In genomic region chr17:58104505-58104904, GRCm38 (mm10) we compare ENCODE assay signal across 16 mouse cellular contexts.
"Had no signal": no experiment of that assay in that cellular context is flagged by ENCODE, and none has a peak within 500 bp of the region (broad histone marks: within the 10 kb centered on the region; RNA-seq: fewer than 3 reads in every experiment).

No protein-coding gene starts in this region.

- DNase-seq: lung, adult 18-20 months; lung, embryonic 14.5 days; lung, postnatal 10 days; lung, postnatal 4 days; retina, postnatal 1 day; right cerebral cortex, adult 18-20 months; thymus, adult 2 months; thymus, postnatal 25 days; thymus, postnatal 4 days had no signal

- H3K36me3 ChIP-seq: liver, embryonic 12.5 days; neural tube, embryonic 13.5 days; neural tube, embryonic 15.5 days; stomach, embryonic 15.5 days had no signal

- H3K27ac ChIP-seq: liver, embryonic 12.5 days; liver, embryonic 14.5 days; neural tube, embryonic 13.5 days; neural tube, embryonic 15.5 days; stomach, embryonic 15.5 days; stomach, postnatal 0 days had no signal

- H3K9ac ChIP-seq: liver, embryonic 12.5 days; liver, embryonic 14.5 days; lung, embryonic 14.5 days; neural tube, embryonic 13.5 days; neural tube, embryonic 15.5 days; stomach, embryonic 15.5 days had no signal

- H3K9me3 ChIP-seq: liver, embryonic 12.5 days; neural tube, embryonic 13.5 days; neural tube, embryonic 15.5 days; stomach, embryonic 15.5 days had no signal

- H3K27me3 ChIP-seq: liver, embryonic 12.5 days; neural tube, embryonic 13.5 days; neural tube, embryonic 15.5 days; stomach, embryonic 15.5 days had no signal

- H3K4me2 ChIP-seq: liver, embryonic 12.5 days; lung, embryonic 14.5 days; neural tube, embryonic 13.5 days; neural tube, embryonic 15.5 days; stomach, embryonic 15.5 days had no signal

- H3K4me3 ChIP-seq: liver, embryonic 12.5 days; myocyte; neural tube, embryonic 13.5 days; neural tube, embryonic 15.5 days; stomach, embryonic 15.5 days had no signal

- H3K4me1 ChIP-seq: liver, embryonic 12.5 days; neural tube, embryonic 13.5 days; neural tube, embryonic 15.5 days; stomach, embryonic 15.5 days had no signal

- ATAC-seq: liver, embryonic 12.5 days had no signal
